Mouse (Mus musculus) hindbrain, embryonic 15.5 days (tissue): ENCODE results near the gene Atp7b. TPM values are rescaled to one million over a fixed set of nuclear protein-coding genes. Genes with fewer than 3 reads are reported as not detected.

Experiments used
- ATAC-seq: fragments of 200-750 bp; cut with Nextera tagmentation; 2 replicates; pipeline ENCODE4 v1.8.0; 2017; ENCODE audit warnings: low read depth, moderate number of reproducible peaks, moderate TSS enrichment; ENCODE audit not compliant: low FRiP score
- H3K27ac ChIP-seq: fragments of 300-500 bp; sonication (generic); replicated peaks from 2 replicates; pipeline ENCODE4 v1.5.1; 2015; ENCODE audit warnings: mild to moderate bottlenecking, inconsistent platforms
- H3K27me3 ChIP-seq: fragments of 300-500 bp; sonication (generic); 2 replicates; pipeline ENCODE4 v1.6.1; 2015; ENCODE audit warnings: control low read depth, inconsistent platforms
- H3K36me3 ChIP-seq: fragments of 300-500 bp; sonication (generic); 2 replicates; pipeline ENCODE4 v1.6.1; 2015; ENCODE audit warnings: control low read depth, inconsistent platforms
- H3K4me1 ChIP-seq: fragments of 300-500 bp; sonication (generic); replicated peaks from 2 replicates; pipeline ENCODE4 v1.6.1; 2015; ENCODE audit warnings: control low read depth, inconsistent platforms
- H3K4me2 ChIP-seq: fragments of 300-500 bp; sonication (generic); 2 replicates; pipeline ENCODE4 v1.6.1; 2015; ENCODE audit warnings: moderate library complexity, mild to moderate bottlenecking, inconsistent platforms
- H3K4me3 ChIP-seq: fragments of 300-500 bp; sonication (generic); 2 replicates; pipeline ENCODE4 v1.5.1; 2015; ENCODE audit warnings: mild to moderate bottlenecking, inconsistent platforms
- H3K9ac ChIP-seq: fragments of 300-500 bp; sonication (generic); 2 replicates; pipeline ENCODE4 v1.6.1; 2015; ENCODE audit warnings: inconsistent platforms
- H3K9me3 ChIP-seq: fragments of 300-500 bp; sonication (generic); 2 replicates; pipeline ENCODE4 v1.6.1; 2016; ENCODE audit warnings: control low read depth, inconsistent platforms
- WGBS: fragments of 180-500 bp; shearing (Covaris S2); methylation state at CpG from one replicate; pipeline ENCODE4 v1.1.7; 2015; 5-methylcytosine and 5-hydroxymethylcytosine counted together
- polyA plus RNA-seq: library from polyadenylated mRNA; unstranded; fragments of >200 nt; fragmentation: Nextera tagmentation; extraction: Ambion mirVana; gene quantifications from 2 replicates; pipeline ENCODE4 v1.2.1, GENCODE M21; 2015

Gene Atp7b
- polyA plus RNA-seq, 1 experiment from 2014 or later, result 2.0 TPM

GRCm38 (mm10) chr8:22054674-22055491, 5.2 kb downstream of the Atp7b start:
- Histone ChIP-seq H3K4me3 (no peak overlapping the region), H3K9me3 (no peaks in the 10 kb centered on the region), H3K27ac (no peak overlapping the region), H3K4me2 (no peak overlapping the region), H3K36me3 (no peaks in the 10 kb centered on the region), H3K4me1 (peaks cover 3% of the 10 kb centered on the region), H3K27me3 (peaks cover 9% of the 10 kb centered on the region), H3K9ac (no peak overlapping the region)
- ATAC-seq, result no peak
- 85% methylated on average over 12 of the region's 12 CpGs for WGBS

GRCm38 (mm10) chr8:22047699-22048464, 12.2 kb downstream of the Atp7b start:
- ATAC-seq, result peak; percentile 71; the same call in 1 of the 2 replicates
- no peaks in the 10 kb centered on the region for H3K9me3 ChIP-seq
- WGBS, result 60% methylated on average over 2 of the region's 2 CpGs

GRCm38 (mm10) chr8:22043706-22044105, 16.4 kb downstream of the Atp7b start:
- no peak overlapping the region for H3K4me3 ChIP-seq
- no peak for ATAC-seq
- H3K36me3 ChIP-seq, result no peaks in the 10 kb centered on the region
- no peak overlapping the region for H3K27ac ChIP-seq
- H3K4me1 ChIP-seq, result peaks cover 7% of the 10 kb centered on the region; the same call in 1 of the 2 replicates
- H3K27me3 ChIP-seq, result no peaks in the 10 kb centered on the region
- 47% methylated on average over 12 of the region's 12 CpGs for WGBS
- H3K9ac ChIP-seq, result no peak overlapping the region
- no peak overlapping the region for H3K4me2 ChIP-seq
- no peaks in the 10 kb centered on the region for H3K9me3 ChIP-seq

More at GRCm38 (mm10) chr8:22047699-22048464, 12.2 kb downstream of the Atp7b start:
- Histone ChIP-seq H3K4me1 (no peaks in the 10 kb centered on the region), H3K27ac (no peak overlapping the region), H3K4me3 (no peak overlapping the region), H3K4me2 (no peak overlapping the region), H3K9ac (no peak overlapping the region), H3K36me3 (no peaks in the 10 kb centered on the region), H3K27me3 (no peaks in the 10 kb centered on the region)

GRCm38 (mm10) chr8:22042515-22042914, 17.6 kb downstream of the Atp7b start:
- H3K9ac ChIP-seq, result no peak overlapping the region
- no peaks in the 10 kb centered on the region for H3K27me3 ChIP-seq
- H3K4me1 ChIP-seq, result peaks cover 7% of the 10 kb centered on the region; the same call in 1 of the 2 replicates
- no peaks in the 10 kb centered on the region for H3K36me3 ChIP-seq
- H3K9me3 ChIP-seq, result no peaks in the 10 kb centered on the region
- H3K27ac ChIP-seq, result no peak overlapping the region
- H3K4me3 ChIP-seq, result no peak overlapping the region
- WGBS, result 96% methylated on average over 3 of the region's 3 CpGs
- no peak for ATAC-seq
- H3K4me2 ChIP-seq, result no peak overlapping the region

- Histone ChIP-seq H3K27ac (no peak overlapping the region), H3K9ac (no peak overlapping the region), H3K4me3 (no peak overlapping the region), H3K9me3 (no peaks in the 10 kb centered on the region), H3K4me1 (peaks cover 7% of the 10 kb centered on the region; the same call in 1 of the 2 replicates), H3K27me3 (no peaks in the 10 kb centered on the region), H3K4me2 (no peak overlapping the region), H3K36me3 (no peaks in the 10 kb centered on the region)
- ATAC-seq, result no peak; the same call in 1 of the 2 replicates
- 28% methylated on average over 6 of the region's 6 CpGs for WGBS
These were observed 20.0 kb downstream of the Atp7b start for GRCm38 (mm10) chr8:22040153-22040509.

- H3K9me3 ChIP-seq, result no peaks in the 10 kb centered on the region
- H3K27me3 ChIP-seq, result no peaks in the 10 kb centered on the region
- peaks cover 7% of the 10 kb centered on the region; the same call in 1 of the 2 replicates for H3K4me1 ChIP-seq
- H3K4me2 ChIP-seq, result peak overlapping the region; percentile 38
- 14% methylated on average over 15 of the region's 15 CpGs for WGBS
- ATAC-seq, result peak; percentile 65
- H3K36me3 ChIP-seq, result no peaks in the 10 kb centered on the region
- peak overlapping the region; percentile 61 for H3K27ac ChIP-seq
- H3K9ac ChIP-seq, result no peak overlapping the region
- H3K4me3 ChIP-seq, result peak overlapping the region; percentile 7; the same call in 1 of the 2 replicates
These were observed 20.5 kb downstream of the Atp7b start for GRCm38 (mm10) chr8:22039468-22040152.

GRCm38 (mm10) chr8:22037022-22037421, 23.1 kb downstream of the Atp7b start:
- no peaks in the 10 kb centered on the region for H3K36me3 ChIP-seq
- H3K4me3 ChIP-seq, result no peak overlapping the region
- no peaks in the 10 kb centered on the region for H3K9me3 ChIP-seq
- H3K9ac ChIP-seq, result no peak overlapping the region
- peaks cover 7% of the 10 kb centered on the region; the same call in 1 of the 2 replicates for H3K4me1 ChIP-seq
- WGBS, result 80% methylated on average over 7 of the region's 7 CpGs
- no peak overlapping the region for H3K4me2 ChIP-seq
- ATAC-seq, result no peak
- no peaks in the 10 kb centered on the region for H3K27me3 ChIP-seq
- H3K27ac ChIP-seq, result no peak overlapping the region

- H3K27me3 ChIP-seq, result no peaks in the 10 kb centered on the region
- 87% methylated on average over 9 of the region's 9 CpGs for WGBS
These were observed 24.0 kb downstream of the Atp7b start for GRCm38 (mm10) chr8:22036137-22036536.

GRCm38 (mm10) chr8:22030990-22031389, 29.1 kb downstream of the Atp7b start:
- Histone ChIP-seq H3K4me2 (no peak overlapping the region), H3K27me3 (no peaks in the 10 kb centered on the region), H3K36me3 (no peaks in the 10 kb centered on the region), H3K4me3 (no peak overlapping the region), H3K27ac (no peak overlapping the region), H3K4me1 (no peaks in the 10 kb centered on the region), H3K9ac (no peak overlapping the region), H3K9me3 (no peaks in the 10 kb centered on the region)
- no peak for ATAC-seq
- WGBS, result 91% methylated on average over 3 of the region's 3 CpGs

More at GRCm38 (mm10) chr8:22036137-22036536, 24.0 kb downstream of the Atp7b start:
- H3K4me2 ChIP-seq, result no peak overlapping the region
- no peak overlapping the region for H3K27ac ChIP-seq
- no peaks in the 10 kb centered on the region for H3K36me3 ChIP-seq
- peaks cover 7% of the 10 kb centered on the region; the same call in 1 of the 2 replicates for H3K4me1 ChIP-seq
- no peak for ATAC-seq
- no peaks in the 10 kb centered on the region for H3K9me3 ChIP-seq
- no peak overlapping the region for H3K9ac ChIP-seq
- no peak overlapping the region for H3K4me3 ChIP-seq

- no peak overlapping the region for H3K4me3 ChIP-seq
- H3K27me3 ChIP-seq, result no peaks in the 10 kb centered on the region
- H3K9me3 ChIP-seq, result no peaks in the 10 kb centered on the region
- H3K36me3 ChIP-seq, result no peaks in the 10 kb centered on the region
- 91% methylated on average over 3 of the region's 3 CpGs for WGBS
- H3K27ac ChIP-seq, result no peak overlapping the region
- H3K4me1 ChIP-seq, result no peaks in the 10 kb centered on the region
- ATAC-seq, result no peak
- no peak overlapping the region for H3K9ac ChIP-seq
- H3K4me2 ChIP-seq, result no peak overlapping the region
These were observed 31.1 kb downstream of the Atp7b start for GRCm38 (mm10) chr8:22028973-22029372.

- Histone ChIP-seq H3K4me1 (no peaks in the 10 kb centered on the region), H3K9ac (no peak overlapping the region), H3K27me3 (no peaks in the 10 kb centered on the region), H3K9me3 (no peaks in the 10 kb centered on the region), H3K4me2 (no peak overlapping the region), H3K4me3 (no peak overlapping the region), H3K27ac (no peak overlapping the region), H3K36me3 (no peaks in the 10 kb centered on the region)
- ATAC-seq, result no peak
- 79% methylated on average over 4 of the region's 4 CpGs for WGBS
These were observed 34.9 kb downstream of the Atp7b start for GRCm38 (mm10) chr8:22025241-22025640.
